Mouse (Mus musculus) kidney, embryonic 14.5 days (tissue): ENCODE results near the gene Kcnk16. TPM values are rescaled to one million over a fixed set of nuclear protein-coding genes. Genes with fewer than 3 reads are reported as not detected.
"Not testable (repeated sequence)": the region's sequence is repeated elsewhere in the genome, so short reads cannot be mapped to it uniquely, and the experiment has no call there.

Source experiments
- ATAC-seq: fragments of 200-750 bp; cut with Nextera tagmentation; 2 replicates; pipeline ENCODE4 v1.8.0; 2017; ENCODE audit warnings: moderate number of reproducible peaks, mild to moderate bottlenecking, moderate TSS enrichment, moderate library complexity; ENCODE audit not compliant: low FRiP score, low TSS enrichment
- H3K27ac ChIP-seq: fragments of 300-500 bp; sonication (generic); 2 replicates; pipeline ENCODE4 v1.5.1; 2014; ENCODE audit warnings: low read depth, mild to moderate bottlenecking, low read length, moderate library complexity, mixed read lengths
- H3K27me3 ChIP-seq: fragments of 300-500 bp; sonication (generic); 2 replicates; pipeline ENCODE4 v1.6.1; 2014; ENCODE audit warnings: mild to moderate bottlenecking, low read length; ENCODE audit not compliant: control insufficient read depth, insufficient read depth
- H3K36me3 ChIP-seq: fragments of 300-500 bp; sonication (generic); 2 replicates; pipeline ENCODE4 v1.6.1; 2014; ENCODE audit warnings: low read length, mixed read lengths; ENCODE audit not compliant: control insufficient read depth, insufficient read depth
- H3K4me1 ChIP-seq: fragments of 300-500 bp; sonication (generic); 2 replicates; pipeline ENCODE4 v1.6.1; 2014; ENCODE audit warnings: low read length, mixed read lengths; ENCODE audit not compliant: control insufficient read depth, insufficient read depth
- H3K4me2 ChIP-seq: fragments of 300-500 bp; sonication (generic); replicated peaks from 2 replicates; pipeline ENCODE4 v1.6.1; 2014; ENCODE audit warnings: low read depth, mild to moderate bottlenecking, low read length
- H3K4me3 ChIP-seq: fragments of 300-500 bp; sonication (generic); 2 replicates; pipeline ENCODE4 v1.5.1; 2014; ENCODE audit warnings: mild to moderate bottlenecking, low read length
- H3K9ac ChIP-seq: fragments of 300-500 bp; sonication (generic); 2 replicates; pipeline ENCODE4 v1.6.1; 2014; ENCODE audit warnings: low read depth, mild to moderate bottlenecking, low read length, moderate library complexity
- H3K9me3 ChIP-seq: fragments of 300-500 bp; sonication (generic); 2 replicates; pipeline ENCODE4 v1.6.1; 2016; ENCODE audit warnings: low read length; ENCODE audit not compliant: control insufficient read depth
- WGBS: fragments of 180-500 bp; shearing (Covaris S2); extraction: QIAGEN DNeasy Blood & Tissue Kit; methylation state at CpG from one replicate; pipeline ENCODE4 v1.1.7; 2014; 5-methylcytosine and 5-hydroxymethylcytosine counted together
- polyA plus RNA-seq: library from polyadenylated mRNA; unstranded; fragments of >200 nt; fragmentation: Nextera tagmentation; extraction: Ambion mirVana; gene quantifications from 2 replicates; pipeline ENCODE4 v1.2.1, GENCODE M21; 2014

The Kcnk16 gene
- not detected in 2 replicates for polyA plus RNA-seq

DNA sequence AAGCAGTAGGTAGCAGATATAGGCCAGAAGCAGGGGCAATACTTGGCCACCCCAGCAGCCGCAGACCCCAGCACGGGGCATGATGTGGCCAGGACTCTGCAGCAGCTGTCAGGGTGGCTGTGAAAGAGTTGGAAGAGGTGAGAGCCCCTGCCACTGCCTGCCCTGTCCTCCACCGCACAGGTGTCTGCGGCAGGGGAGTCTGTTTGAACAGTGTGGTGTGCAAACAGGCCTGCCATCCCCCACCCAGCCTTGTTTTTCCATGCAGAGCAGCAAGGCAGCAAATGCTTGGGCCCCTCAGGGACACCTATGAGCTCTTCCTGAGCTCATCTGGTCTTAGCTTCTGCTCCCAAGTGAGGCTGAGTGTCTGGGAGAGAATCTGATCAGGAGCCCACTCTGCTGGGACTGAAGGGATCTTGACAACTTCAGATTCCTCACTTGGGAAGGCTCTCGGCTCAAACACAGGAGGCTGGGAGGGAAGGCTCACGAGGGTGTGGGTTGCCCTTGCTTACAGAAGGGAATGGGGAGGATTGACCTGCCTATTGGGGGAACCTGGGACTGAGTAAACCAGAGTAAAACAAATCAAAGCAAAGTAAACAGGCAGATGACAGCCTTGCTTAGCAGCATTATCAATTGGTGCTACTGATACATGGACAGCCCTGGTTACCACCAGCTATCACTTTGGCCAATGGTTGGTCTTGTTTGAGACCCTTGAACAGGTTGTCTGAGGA, at the start of gene Kcnk16:
TSS of gene Kcnk16 (minus strand) at position 118 of the 728 bp plus-strand sequence.
- Histone ChIP-seq H3K4me2 (no peak within 1 kb of the TSS), H3K27me3 (no peaks in the 10 kb centered on the region)
- WGBS, result 62% methylated on average over 6 of the region's 6 CpGs

GRCm38 (mm10) chr14:20315137-20315536, 46.1 kb upstream of the Kcnk16 start:
- peaks cover 26% of the 10 kb centered on the region for H3K36me3 ChIP-seq
- no peaks in the 10 kb centered on the region for H3K27me3 ChIP-seq
- ATAC-seq, result no peak
- 41% methylated on average over 1 of the region's 1 CpGs for WGBS
- no peak overlapping the region for H3K9ac ChIP-seq
- no peak overlapping the region for H3K4me3 ChIP-seq
- H3K9me3 ChIP-seq, result no peaks in the 10 kb centered on the region
- H3K4me1 ChIP-seq, result no peaks in the 10 kb centered on the region
- no peak overlapping the region for H3K27ac ChIP-seq
- no peak overlapping the region for H3K4me2 ChIP-seq

More for the DNA sequence above, at the start of gene Kcnk16:
- Histone ChIP-seq H3K9ac (no peak within 1 kb of the TSS), H3K4me3 (no peak within 1 kb of the TSS), H3K4me1 (no peaks in the 10 kb centered on the region), H3K27ac (no peak within 1 kb of the TSS), H3K36me3 (no peaks in the 10 kb centered on the region), H3K9me3 (no peaks in the 10 kb centered on the region)
- ATAC-seq, result no peak

GRCm38 (mm10) chr14:20305085-20305484, 36.1 kb upstream of the Kcnk16 start:
- not testable (repeated sequence) for H3K27me3 ChIP-seq, H3K4me1 ChIP-seq, H3K4me3 ChIP-seq, H3K9me3 ChIP-seq, H3K9ac ChIP-seq, H3K4me2 ChIP-seq, ATAC-seq, H3K27ac ChIP-seq
- WGBS, result 43% methylated on average over 2 of the region's 2 CpGs
- peaks cover 14% of the 10 kb centered on the region for H3K36me3 ChIP-seq

DNA sequence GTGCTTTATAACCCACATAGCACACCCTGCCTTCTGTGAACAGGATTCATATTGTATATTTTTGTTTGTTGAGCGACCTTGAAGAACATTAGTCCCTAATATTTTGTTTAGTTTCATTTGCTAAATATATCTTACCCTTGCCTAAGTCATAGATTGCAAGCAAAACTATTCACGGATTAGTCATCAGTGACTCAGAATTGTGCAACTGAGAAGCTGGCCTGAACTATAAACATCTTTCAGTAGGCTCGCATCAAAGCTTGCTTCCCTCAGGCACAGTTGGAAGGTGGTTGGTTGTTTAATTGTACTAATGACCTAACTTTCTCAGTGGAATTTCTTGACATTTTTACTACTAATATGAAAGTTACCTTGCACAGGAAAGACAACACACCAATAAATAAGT, 29.1 kb upstream of the Kcnk16 start:
- no peak overlapping the region for H3K9ac ChIP-seq
- no peaks in the 10 kb centered on the region for H3K9me3 ChIP-seq
- H3K27ac ChIP-seq, result no peak overlapping the region
- H3K36me3 ChIP-seq, result no peaks in the 10 kb centered on the region
- WGBS, result 86% methylated on average over 3 of the region's 3 CpGs
- no peak overlapping the region for H3K4me3 ChIP-seq
- no peaks in the 10 kb centered on the region for H3K27me3 ChIP-seq
- no peak for ATAC-seq
- no peak overlapping the region for H3K4me2 ChIP-seq
- peaks cover 5% of the 10 kb centered on the region; the same call in 1 of the 2 replicates for H3K4me1 ChIP-seq

DNA sequence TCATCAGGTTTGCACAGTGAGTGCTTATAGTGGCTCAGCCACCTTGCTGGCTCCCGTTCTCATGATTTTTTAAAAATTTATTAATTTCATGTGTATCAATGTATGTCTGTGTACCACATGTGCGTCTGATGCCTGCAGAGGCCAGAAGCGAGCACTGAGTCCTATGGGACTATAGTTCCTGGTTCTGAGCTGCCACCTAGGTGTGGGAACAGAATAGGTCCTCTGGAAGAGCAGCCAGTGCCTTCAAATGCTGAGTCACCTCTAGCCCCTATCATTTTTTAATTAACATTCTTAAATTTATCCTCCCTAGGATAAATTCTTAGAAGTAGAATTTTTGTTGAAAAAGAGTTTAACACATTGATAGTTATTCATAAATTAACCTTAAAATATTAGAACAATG, 28.6 kb upstream of the Kcnk16 start:
- H3K27me3 ChIP-seq, result no peaks in the 10 kb centered on the region
- H3K27ac ChIP-seq, result no peak overlapping the region
- ATAC-seq, result no peak
- no peak overlapping the region for H3K4me2 ChIP-seq
- H3K4me1 ChIP-seq, result peaks cover 5% of the 10 kb centered on the region; the same call in 1 of the 2 replicates
- no peaks in the 10 kb centered on the region for H3K36me3 ChIP-seq
- H3K4me3 ChIP-seq, result no peak overlapping the region
- H3K9me3 ChIP-seq, result no peaks in the 10 kb centered on the region
- WGBS, result 83% methylated on average over 3 of the region's 3 CpGs
- no peak overlapping the region for H3K9ac ChIP-seq

DNA sequence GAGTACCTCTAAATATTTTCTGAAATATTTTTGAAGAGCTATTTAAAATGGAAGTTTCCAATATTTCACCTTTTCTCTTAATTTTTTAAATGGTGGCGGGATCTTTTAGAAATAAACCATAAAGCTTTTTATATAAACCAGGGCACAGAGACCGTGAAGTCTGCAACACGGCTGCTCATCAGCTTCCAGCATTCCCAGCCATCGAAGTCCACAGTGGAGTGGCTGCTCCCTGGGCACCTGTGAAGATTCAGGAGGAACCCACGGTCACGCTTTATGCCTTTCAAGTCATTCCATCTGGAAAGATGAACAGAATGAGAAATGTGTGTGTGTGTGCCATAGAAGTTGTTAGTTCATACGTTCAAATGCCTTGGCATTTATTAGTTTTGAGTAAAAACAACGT, 25.9 kb upstream of the Kcnk16 start:
- Histone ChIP-seq H3K4me3 (peak overlapping the region; percentile 49), H3K27me3 (no peaks in the 10 kb centered on the region), H3K9ac (peak overlapping the region; percentile 56), H3K9me3 (no peaks in the 10 kb centered on the region), H3K27ac (no peak overlapping the region), H3K4me2 (peak overlapping the region; percentile 50), H3K36me3 (no peaks in the 10 kb centered on the region), H3K4me1 (peaks cover 5% of the 10 kb centered on the region; the same call in 1 of the 2 replicates)
- ATAC-seq, result no peak
- 50% methylated on average over 8 of the region's 8 CpGs for WGBS

GRCm38 (mm10) chr14:20294117-20294892, 25.3 kb upstream of the Kcnk16 start, which contains the start of gene Nudt13:
Nudt13 (plus strand) TSS chr14:20294697.
- H3K9me3 ChIP-seq, result no peaks in the 10 kb centered on the region
- H3K4me3 ChIP-seq, result peak within 1 kb of the TSS; percentile 49
- peak within 1 kb of the TSS; percentile 56 for H3K9ac ChIP-seq
- peak; percentile 96 for ATAC-seq
- H3K27me3 ChIP-seq, result no peaks in the 10 kb centered on the region
- peaks cover 5% of the 10 kb centered on the region; the same call in 1 of the 2 replicates for H3K4me1 ChIP-seq
- H3K27ac ChIP-seq, result no peak within 1 kb of the TSS
- H3K36me3 ChIP-seq, result no peaks in the 10 kb centered on the region
- WGBS, result 21% methylated on average over 14 of the region's 14 CpGs
- peak within 1 kb of the TSS; percentile 50 for H3K4me2 ChIP-seq

DNA sequence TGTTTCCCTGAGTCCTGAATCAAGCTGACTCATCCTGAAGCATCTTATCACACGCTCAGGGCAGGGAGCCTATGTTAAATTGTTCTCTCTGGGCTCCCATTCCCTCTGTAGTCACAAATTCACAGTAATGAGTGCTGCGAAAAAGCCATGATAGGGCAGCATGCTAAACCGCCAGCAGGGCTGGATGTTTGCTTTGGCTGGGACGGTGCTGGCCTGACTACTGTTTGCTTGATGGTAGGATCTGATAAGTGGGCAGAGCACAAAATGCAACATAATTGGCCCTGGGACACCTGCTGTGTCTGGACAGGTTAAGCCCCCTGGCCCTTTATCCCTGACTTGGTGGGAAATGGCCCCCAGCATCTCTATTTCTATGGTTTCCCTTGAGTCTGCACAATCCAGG, 22.4 kb upstream of the Kcnk16 start:
- Histone ChIP-seq H3K4me2 (no peak overlapping the region), H3K9me3 (no peaks in the 10 kb centered on the region), H3K9ac (no peak overlapping the region), H3K36me3 (no peaks in the 10 kb centered on the region), H3K4me3 (no peak overlapping the region), H3K27me3 (no peaks in the 10 kb centered on the region), H3K4me1 (peaks cover 5% of the 10 kb centered on the region; the same call in 1 of the 2 replicates), H3K27ac (no peak overlapping the region)
- WGBS, result 44% methylated on average over 4 of the region's 4 CpGs
- no peak for ATAC-seq

DNA sequence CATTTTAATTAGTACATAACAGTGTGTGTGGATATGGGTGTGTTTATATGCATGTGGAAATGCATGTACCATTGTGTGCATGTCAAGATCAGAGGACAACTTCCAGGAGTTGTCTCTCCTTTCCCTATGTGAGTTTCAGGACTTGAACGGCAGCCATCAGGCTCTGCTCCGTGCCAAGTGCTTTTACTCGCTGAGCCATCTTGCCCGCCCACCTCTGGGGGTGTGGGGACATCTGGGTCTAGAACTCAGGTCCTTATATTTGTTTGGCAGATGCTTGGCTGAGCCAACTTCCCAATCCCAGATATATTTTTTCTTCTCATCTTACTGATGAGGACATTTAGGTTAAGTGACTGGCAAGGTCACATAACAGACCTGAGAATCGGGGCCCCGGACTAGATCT, 578 bp downstream of the Kcnk16 start:
- H3K9me3 ChIP-seq, result no peaks in the 10 kb centered on the region
- ATAC-seq, result no peak
- H3K9ac ChIP-seq, result no peak overlapping the region
- no peak overlapping the region for H3K27ac ChIP-seq
- 78% methylated on average over 6 of the region's 6 CpGs for WGBS
- H3K27me3 ChIP-seq, result no peaks in the 10 kb centered on the region
- H3K4me3 ChIP-seq, result no peak overlapping the region
- no peak overlapping the region for H3K4me2 ChIP-seq
- no peaks in the 10 kb centered on the region for H3K36me3 ChIP-seq
- H3K4me1 ChIP-seq, result no peaks in the 10 kb centered on the region
